Mouse (Mus musculus): ENCODE measurements around the gene Olfr803. TPM values are rescaled to one million over a fixed set of nuclear protein-coding genes. Genes with fewer than 3 reads are reported as not detected.

The Olfr803 gene
- not detected in 2 replicates for polyA plus RNA-seq (2015; fragmentation: Nextera tagmentation; extraction: Ambion mirVana)

- WGBS = 65% methylated on average over 2 of the region's 2 CpGs
- Histone ChIP-seq H3K27ac (ENCODE audit: low read length) (no peak within 1 kb of the TSS), H3K9me3 (ENCODE audit: low read length) (no peaks in the 10 kb centered on the region), H3K4me1 (ENCODE audit: insufficient read depth, low read length) (no peaks in the 10 kb centered on the region), H3K27me3 (ENCODE audit: insufficient read depth, low read length) (no peaks in the 10 kb centered on the region), H3K9ac (replicated peaks; ENCODE audit: low read length) (no peak within 1 kb of the TSS), H3K4me3 (ENCODE audit: low read length) (no peak within 1 kb of the TSS), H3K36me3 (ENCODE audit: insufficient read depth, low read length) (no peaks in the 10 kb centered on the region), H3K4me2 (replicated peaks; ENCODE audit: low read depth, low read length) (no peak within 1 kb of the TSS)
- ATAC-seq (ENCODE audit: low FRiP score, low TSS enrichment) = no peak
Observed at GRCm38 (mm10) chr10:129694186-129694585, at the start of gene Olfr803. Olfr803 (minus strand) TSS chr10:129694286.

DNA sequence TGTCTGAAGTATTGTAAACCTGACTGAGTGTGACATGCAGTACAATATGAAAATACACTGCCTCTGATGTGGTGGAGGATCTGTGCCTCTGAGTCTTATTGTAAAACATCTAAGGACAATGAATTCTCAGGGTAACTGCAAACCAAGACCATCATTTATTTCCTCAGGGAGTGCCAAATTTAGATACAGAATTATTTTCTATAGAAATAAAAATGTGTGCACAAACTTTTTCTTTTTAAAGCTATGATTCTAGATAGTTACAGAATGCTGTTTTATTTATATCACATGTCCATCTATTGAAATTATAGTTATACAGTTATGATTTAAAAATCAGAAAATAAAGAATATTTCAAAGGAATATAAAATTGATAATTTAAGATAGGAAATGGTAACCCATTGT is 47.7 kb upstream of the Olfr803 start, which contains the start of gene Olfr806:
Olfr806 (minus strand) TSS at position 101 of the 400 bp plus-strand sequence.
- Histone ChIP-seq H3K27me3 (ENCODE audit: insufficient read depth, low read length) (no peaks in the 10 kb centered on the region), H3K9ac (replicated peaks; ENCODE audit: low read length) (no peak within 1 kb of the TSS), H3K4me1 (ENCODE audit: insufficient read depth, low read length) (no peaks in the 10 kb centered on the region), H3K36me3 (ENCODE audit: insufficient read depth, low read length) (no peaks in the 10 kb centered on the region), H3K27ac (ENCODE audit: low read length) (no peak within 1 kb of the TSS), H3K9me3 (ENCODE audit: low read length) (no peaks in the 10 kb centered on the region), H3K4me2 (replicated peaks; ENCODE audit: low read depth, low read length) (no peak within 1 kb of the TSS), H3K4me3 (ENCODE audit: low read length) (no peak within 1 kb of the TSS)
- ATAC-seq (ENCODE audit: low FRiP score, low TSS enrichment) = no peak

GRCm38 (mm10) chr10:129729275-129729674 is 35.2 kb upstream of the Olfr803 start, which contains the start of gene Olfr805:
Olfr805 (minus strand) TSS chr10:129729375.
- H3K9me3 ChIP-seq (ENCODE audit: low read length) = no peaks in the 10 kb centered on the region
- no peak for ATAC-seq (ENCODE audit: low FRiP score, low TSS enrichment)
- H3K4me2 ChIP-seq (replicated peaks; ENCODE audit: low read depth, low read length) = no peak within 1 kb of the TSS
- H3K9ac ChIP-seq (replicated peaks; ENCODE audit: low read length) = no peak within 1 kb of the TSS
- H3K36me3 ChIP-seq (ENCODE audit: insufficient read depth, low read length) = no peaks in the 10 kb centered on the region
- no peaks in the 10 kb centered on the region for H3K4me1 ChIP-seq (ENCODE audit: insufficient read depth, low read length)
- WGBS = 89% methylated on average over 2 of the region's 2 CpGs
- H3K27ac ChIP-seq (ENCODE audit: low read length) = no peak within 1 kb of the TSS
- no peak within 1 kb of the TSS for H3K4me3 ChIP-seq (ENCODE audit: low read length)
- H3K27me3 ChIP-seq (ENCODE audit: insufficient read depth, low read length) = no peaks in the 10 kb centered on the region

- no peak within 1 kb of the TSS for H3K27ac ChIP-seq (ENCODE audit: low read length)
- no peak within 1 kb of the TSS for H3K9ac ChIP-seq (replicated peaks; ENCODE audit: low read length)
- no peak within 1 kb of the TSS for H3K4me2 ChIP-seq (replicated peaks; ENCODE audit: low read depth, low read length)
- no peak within 1 kb of the TSS for H3K4me3 ChIP-seq (ENCODE audit: low read length)
- no peak for ATAC-seq (ENCODE audit: low FRiP score, low TSS enrichment)
- no peaks in the 10 kb centered on the region for H3K9me3 ChIP-seq (ENCODE audit: low read length)
- H3K27me3 ChIP-seq (ENCODE audit: insufficient read depth, low read length) = no peaks in the 10 kb centered on the region
- no peaks in the 10 kb centered on the region for H3K36me3 ChIP-seq (ENCODE audit: insufficient read depth, low read length)
- no peaks in the 10 kb centered on the region for H3K4me1 ChIP-seq (ENCODE audit: insufficient read depth, low read length)
Observed at GRCm38 (mm10) chr10:129702910-129703309, 8.8 kb upstream of the Olfr803 start, which contains the start of gene Olfr804. Olfr804 (plus strand) TSS chr10:129703210.

GRCm38 (mm10) chr10:129688069-129688468 is 6.0 kb downstream of the Olfr803 start, which contains the start of gene Olfr802:
Olfr802 (minus strand) TSS chr10:129688169.
- Histone ChIP-seq H3K9me3 (ENCODE audit: low read length) (no peaks in the 10 kb centered on the region), H3K27ac (ENCODE audit: low read length) (no peak within 1 kb of the TSS), H3K36me3 (ENCODE audit: insufficient read depth, low read length) (no peaks in the 10 kb centered on the region), H3K4me2 (replicated peaks; ENCODE audit: low read depth, low read length) (no peak within 1 kb of the TSS), H3K4me3 (ENCODE audit: low read length) (no peak within 1 kb of the TSS), H3K27me3 (ENCODE audit: insufficient read depth, low read length) (no peaks in the 10 kb centered on the region), H3K4me1 (ENCODE audit: insufficient read depth, low read length) (no peaks in the 10 kb centered on the region), H3K9ac (replicated peaks; ENCODE audit: low read length) (no peak within 1 kb of the TSS)
- no peak for ATAC-seq (ENCODE audit: low FRiP score, low TSS enrichment)
- WGBS = 63% methylated on average over 1 of the region's 1 CpGs

- Histone ChIP-seq H3K9me3 (ENCODE audit: low read length) (no peaks in the 10 kb centered on the region), H3K4me1 (ENCODE audit: insufficient read depth, low read length) (no peaks in the 10 kb centered on the region), H3K9ac (replicated peaks; ENCODE audit: low read length) (no peak within 1 kb of the TSS), H3K27ac (ENCODE audit: low read length) (no peak within 1 kb of the TSS), H3K4me2 (replicated peaks; ENCODE audit: low read depth, low read length) (no peak within 1 kb of the TSS), H3K4me3 (ENCODE audit: low read length) (no peak within 1 kb of the TSS), H3K36me3 (ENCODE audit: insufficient read depth, low read length) (no peaks in the 10 kb centered on the region), H3K27me3 (ENCODE audit: insufficient read depth, low read length) (no peaks in the 10 kb centered on the region)
- WGBS = 65% methylated on average over 1 of the region's 1 CpGs
- ATAC-seq (ENCODE audit: low FRiP score, low TSS enrichment) = no peak
Observed at GRCm38 (mm10) chr10:129673765-129674164, 20.3 kb downstream of the Olfr803 start, which contains the start of gene Olfr801. Olfr801 (minus strand) TSS chr10:129673865.

DNA sequence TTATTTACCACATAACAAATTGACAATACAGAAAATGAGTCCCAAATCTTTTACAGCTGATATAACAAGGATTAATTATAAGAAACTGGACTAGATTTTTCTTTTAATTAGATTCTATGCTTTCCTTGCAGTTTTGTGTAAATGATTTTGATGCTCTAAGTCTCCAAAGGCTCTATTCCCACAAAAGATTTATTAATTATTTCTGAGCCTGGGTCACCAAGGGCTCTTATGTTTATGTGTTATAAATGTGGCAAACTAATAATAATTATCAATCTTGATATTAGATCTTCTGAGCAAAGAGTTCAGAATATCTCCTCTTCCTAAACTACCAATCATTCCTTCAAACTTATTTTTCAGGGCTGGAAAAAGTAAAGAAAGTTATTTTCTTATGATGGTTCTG is 36.7 kb downstream of the Olfr803 start, which contains the start of gene Olfr800:
Olfr800 (plus strand) TSS at position 301 of the 400 bp plus-strand sequence.
- Histone ChIP-seq H3K9ac (replicated peaks; ENCODE audit: low read length) (no peak within 1 kb of the TSS), H3K27me3 (ENCODE audit: insufficient read depth, low read length) (no peaks in the 10 kb centered on the region), H3K4me3 (ENCODE audit: low read length) (no peak within 1 kb of the TSS), H3K4me2 (replicated peaks; ENCODE audit: low read depth, low read length) (no peak within 1 kb of the TSS), H3K27ac (ENCODE audit: low read length) (no peak within 1 kb of the TSS), H3K36me3 (ENCODE audit: insufficient read depth, low read length) (no peaks in the 10 kb centered on the region), H3K9me3 (ENCODE audit: low read length) (no peaks in the 10 kb centered on the region), H3K4me1 (ENCODE audit: insufficient read depth, low read length) (no peaks in the 10 kb centered on the region)
- no peak for ATAC-seq (ENCODE audit: low FRiP score, low TSS enrichment)

DNA sequence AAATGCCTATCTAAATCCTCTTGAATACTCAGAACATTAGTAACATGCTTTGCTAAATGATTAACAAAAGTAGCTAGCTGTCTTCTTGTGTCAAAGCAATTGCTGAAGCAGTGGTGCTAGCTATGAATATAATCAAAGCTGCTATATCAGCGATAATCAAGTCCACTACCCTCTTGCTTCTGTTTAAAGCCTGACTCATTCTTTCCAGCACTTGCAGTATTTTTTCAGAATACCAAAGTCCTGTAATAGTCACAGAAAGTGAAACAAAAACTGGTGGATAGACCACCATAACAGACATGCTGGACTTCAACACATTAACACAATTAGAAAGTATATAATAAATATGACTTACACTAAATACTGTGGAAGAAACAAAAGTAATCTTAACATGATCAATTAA is 42.3 kb downstream of the Olfr803 start:
- H3K9ac ChIP-seq (replicated peaks; ENCODE audit: low read length) = no peak overlapping the region
- no peak for ATAC-seq (ENCODE audit: low FRiP score, low TSS enrichment)
- H3K36me3 ChIP-seq (ENCODE audit: insufficient read depth, low read length) = no peaks in the 10 kb centered on the region
- no peak overlapping the region for H3K4me3 ChIP-seq (ENCODE audit: low read length)
- H3K27me3 ChIP-seq (ENCODE audit: insufficient read depth, low read length) = no peaks in the 10 kb centered on the region
- H3K27ac ChIP-seq (ENCODE audit: low read length) = no peak overlapping the region
- WGBS = 87% methylated on average over 1 of the region's 1 CpGs
- H3K4me1 ChIP-seq (ENCODE audit: insufficient read depth, low read length) = no peaks in the 10 kb centered on the region
- H3K9me3 ChIP-seq (ENCODE audit: low read length) = no peaks in the 10 kb centered on the region
- H3K4me2 ChIP-seq (replicated peaks; ENCODE audit: low read depth, low read length) = no peak overlapping the region

Small RNA genes within 50 kb of the gene (microRNA-seq; reads per million reads assigned to microRNA genes)
- gene Gm24485 = not detected

Other genes with a start within 250 kb of the Olfr803 start
- gene Olfr787, start 232.4 kb downstream of the Olfr803 start, polyA plus RNA-seq (2015; fragmentation: Nextera tagmentation; extraction: Ambion mirVana) = not detected in 2 replicates
- gene Olfr788, start 223.3 kb downstream of the Olfr803 start, polyA plus RNA-seq (2015; fragmentation: Nextera tagmentation; extraction: Ambion mirVana) = not detected in 2 replicates
- not detected in 2 replicates for gene Olfr789, start 209.5 kb downstream of the Olfr803 start, polyA plus RNA-seq (2015; fragmentation: Nextera tagmentation; extraction: Ambion mirVana)
- not detected in 2 replicates for gene Olfr790, start 195.8 kb downstream of the Olfr803 start, polyA plus RNA-seq (2015; fragmentation: Nextera tagmentation; extraction: Ambion mirVana)
- gene Olfr791, start 172.5 kb downstream of the Olfr803 start, polyA plus RNA-seq (2015; fragmentation: Nextera tagmentation; extraction: Ambion mirVana) = not detected in 2 replicates
- gene Olfr792, start 155.1 kb downstream of the Olfr803 start, polyA plus RNA-seq (2015; fragmentation: Nextera tagmentation; extraction: Ambion mirVana) = not detected in 2 replicates
- not detected in 2 replicates for gene Olfr794, start 126.6 kb downstream of the Olfr803 start, polyA plus RNA-seq (2015; fragmentation: Nextera tagmentation; extraction: Ambion mirVana)
- gene Olfr796, start 81.7 kb downstream of the Olfr803 start, polyA plus RNA-seq (2015; fragmentation: Nextera tagmentation; extraction: Ambion mirVana) = not detected in 2 replicates
- not detected in 2 replicates for gene Olfr798, start 66.4 kb downstream of the Olfr803 start, polyA plus RNA-seq (2015; fragmentation: Nextera tagmentation; extraction: Ambion mirVana)
- not detected in 2 replicates for gene Olfr799, start 56.8 kb downstream of the Olfr803 start, polyA plus RNA-seq (2015; fragmentation: Nextera tagmentation; extraction: Ambion mirVana)
- gene Olfr800, start 36.6 kb downstream of the Olfr803 start, polyA plus RNA-seq (2015; fragmentation: Nextera tagmentation; extraction: Ambion mirVana) = not detected in 2 replicates
- not detected in 2 replicates for gene Olfr801, start 20.4 kb downstream of the Olfr803 start, polyA plus RNA-seq (2015; fragmentation: Nextera tagmentation; extraction: Ambion mirVana)
- 0.03 TPM in 1 of 2 replicates, not detected in the other for gene Olfr802, start 6.1 kb downstream of the Olfr803 start, polyA plus RNA-seq (2015; fragmentation: Nextera tagmentation; extraction: Ambion mirVana)
- gene Olfr804, start 8.9 kb upstream of the Olfr803 start, polyA plus RNA-seq (2015; fragmentation: Nextera tagmentation; extraction: Ambion mirVana) = not detected in 2 replicates
- gene Olfr805, start 35.1 kb upstream of the Olfr803 start, polyA plus RNA-seq (2015; fragmentation: Nextera tagmentation; extraction: Ambion mirVana) = not detected in 2 replicates
- not detected in 2 replicates for gene Olfr806, start 47.6 kb upstream of the Olfr803 start, polyA plus RNA-seq (2015; fragmentation: Nextera tagmentation; extraction: Ambion mirVana)
- not detected in 2 replicates for gene Olfr807, start 63.5 kb upstream of the Olfr803 start, polyA plus RNA-seq (2015; fragmentation: Nextera tagmentation; extraction: Ambion mirVana)
- gene Olfr808, start 71.2 kb upstream of the Olfr803 start, polyA plus RNA-seq (2015; fragmentation: Nextera tagmentation; extraction: Ambion mirVana) = not detected in 2 replicates
- not detected in 2 replicates for gene Olfr809, start 80.4 kb upstream of the Olfr803 start, polyA plus RNA-seq (2015; fragmentation: Nextera tagmentation; extraction: Ambion mirVana)
- gene Olfr810, start 100.6 kb upstream of the Olfr803 start, polyA plus RNA-seq (2015; fragmentation: Nextera tagmentation; extraction: Ambion mirVana) = not detected in 2 replicates
- not detected in 2 replicates for gene Olfr811, start 110.1 kb upstream of the Olfr803 start, polyA plus RNA-seq (2015; fragmentation: Nextera tagmentation; extraction: Ambion mirVana)
- gene Olfr812, start 151.8 kb upstream of the Olfr803 start, polyA plus RNA-seq (2015; fragmentation: Nextera tagmentation; extraction: Ambion mirVana) = not detected in 2 replicates
- gene Olfr813, start 161.1 kb upstream of the Olfr803 start, polyA plus RNA-seq (2015; fragmentation: Nextera tagmentation; extraction: Ambion mirVana) = not detected in 2 replicates
- gene Olfr814, start 185.6 kb upstream of the Olfr803 start, polyA plus RNA-seq (2015; fragmentation: Nextera tagmentation; extraction: Ambion mirVana) = not detected in 2 replicates
- not detected in 2 replicates for gene Olfr815, start 211.6 kb upstream of the Olfr803 start, polyA plus RNA-seq (2015; fragmentation: Nextera tagmentation; extraction: Ambion mirVana)
- gene Olfr816, start 221.3 kb upstream of the Olfr803 start, polyA plus RNA-seq (2015; fragmentation: Nextera tagmentation; extraction: Ambion mirVana) = not detected in 2 replicates